Mouse (Mus musculus) heart, postnatal 4 days (tissue): ENCODE measurements at regions not wholly inside any gene's neighbourhood (a gene's known extent, or its start where the extent isn't known, plus 50 kb on each side); places are given as distances from the start of the nearest gene placed in this dataset.

ENCODE experiments used
- DNase-seq: peaks from one replicate; pipeline ENCODE4 v3.0.0; 2021

- peak; percentile 63 for DNase-seq
Measured at GRCm38 (mm10) chr15:30029257-30029899, 143.0 kb upstream of the Ctnnd2 start.

- no peak for DNase-seq
Measured at GRCm38 (mm10) chr15:30035367-30035766, 137.0 kb upstream of the Ctnnd2 start.

GRCm38 (mm10) chr15:30050851-30051250 is 121.5 kb upstream of the Ctnnd2 start:
- DNase-seq: no peak

- no peak for DNase-seq
Measured at GRCm38 (mm10) chr15:30059808-30060207, 112.6 kb upstream of the Ctnnd2 start.

GRCm38 (mm10) chr15:30060505-30061342 is 111.7 kb upstream of the Ctnnd2 start:
- DNase-seq: no peak

GRCm38 (mm10) chr15:30071668-30072067 is 100.7 kb upstream of the Ctnnd2 start:
- no peak for DNase-seq

GRCm38 (mm10) chr15:30072301-30072700 is 100.1 kb upstream of the Ctnnd2 start:
- no peak for DNase-seq

GRCm38 (mm10) chr15:30087120-30087519 is 85.3 kb upstream of the Ctnnd2 start:
- no peak for DNase-seq

- DNase-seq: no peak
Measured at GRCm38 (mm10) chr15:30122061-30122460, 50.3 kb upstream of the Ctnnd2 start.
